Mouse (Mus musculus) testis, postnatal 14 days (tissue): ENCODE data around the gene Rps15.

Experiments used
- DNase-seq: peaks from one replicate; pipeline ENCODE4 v3.0.0; 2021; ENCODE audit warnings: low spot score

Rps15 gene

GRCm38 (mm10) chr10:80260642-80261584 lies 31.3 kb upstream of the Rps15 start, which contains the start of the genes Gamt and Dazap1:
Gene Gamt, minus strand, starts transcription at chr10:80261012.
Gene Dazap1, plus strand, starts transcription at chr10:80261486.
- peak; percentile 94 for DNase-seq

GRCm38 (mm10) chr10:80261585-80261968 lies 30.7 kb upstream of the Rps15 start:
- DNase-seq: peak; percentile 94

- no peak for DNase-seq
Observed at GRCm38 (mm10) chr10:80262169-80262568, 30.1 kb upstream of the Rps15 start.

GRCm38 (mm10) chr10:80262776-80263365 lies 29.4 kb upstream of the Rps15 start:
- no peak for DNase-seq

- peak; percentile 99 for DNase-seq
Observed at GRCm38 (mm10) chr10:80264341-80265148, 27.7 kb upstream of the Rps15 start.

- DNase-seq: no peak
Observed at GRCm38 (mm10) chr10:80265149-80265486, 27.1 kb upstream of the Rps15 start.

- DNase-seq: no peak
Observed at GRCm38 (mm10) chr10:80270099-80270498, 22.2 kb upstream of the Rps15 start.

GRCm38 (mm10) chr10:80270734-80271181 lies 21.5 kb upstream of the Rps15 start:
- DNase-seq: no peak

- DNase-seq: no peak
Observed at GRCm38 (mm10) chr10:80271186-80271843, 20.9 kb upstream of the Rps15 start.

GRCm38 (mm10) chr10:80271870-80272585 lies 20.2 kb upstream of the Rps15 start:
- no peak for DNase-seq

GRCm38 (mm10) chr10:80273847-80274246 lies 18.4 kb upstream of the Rps15 start:
- DNase-seq: no peak

- no peak for DNase-seq
Observed at GRCm38 (mm10) chr10:80276238-80276637, 16.0 kb upstream of the Rps15 start.

- DNase-seq: no peak
Observed at GRCm38 (mm10) chr10:80278390-80278789, 13.9 kb upstream of the Rps15 start.

GRCm38 (mm10) chr10:80279273-80279672 lies 13.0 kb upstream of the Rps15 start:
- DNase-seq: no peak

GRCm38 (mm10) chr10:80281304-80281703 lies 10.9 kb upstream of the Rps15 start:
- no peak for DNase-seq

- no peak for DNase-seq
Observed at GRCm38 (mm10) chr10:80281921-80282371, 10.3 kb upstream of the Rps15 start.

GRCm38 (mm10) chr10:80282481-80283441 lies 9.5 kb upstream of the Rps15 start:
- DNase-seq: no peak

GRCm38 (mm10) chr10:80285222-80286070 lies 6.8 kb upstream of the Rps15 start:
- no peak for DNase-seq

GRCm38 (mm10) chr10:80288097-80288496 lies 4.2 kb upstream of the Rps15 start:
- no peak for DNase-seq
